Mouse (Mus musculus) small intestine, adult 2 months (tissue): ENCODE results near the gene Krt23. TPM values are rescaled to one million over a fixed set of nuclear protein-coding genes. Genes with fewer than 3 reads are reported as not detected.

Experiments
- H3K27ac ChIP-seq: fragments of 200-500 bp; 2 replicates; pipeline ENCODE4 v1.5.1; 2012; ENCODE audit warnings: low read depth, low read length, control low read depth, inconsistent platforms; ENCODE audit not compliant: insufficient read depth
- H3K27me3 ChIP-seq: fragments of 200-500 bp; 2 replicates; pipeline ENCODE4 v1.6.1; 2012; ENCODE audit warnings: mild to moderate bottlenecking, moderate library complexity, low read length, inconsistent platforms; ENCODE audit not compliant: control insufficient read depth, insufficient read depth
- H3K36me3 ChIP-seq: fragments of 200-500 bp; 2 replicates; pipeline ENCODE4 v1.6.1; 2012; ENCODE audit warnings: mild to moderate bottlenecking, low read length, control low read depth, inconsistent platforms; ENCODE audit not compliant: control insufficient read depth, insufficient read depth
- H3K4me1 ChIP-seq: fragments of 200-500 bp; 2 replicates; pipeline ENCODE4 v1.6.1; 2012; ENCODE audit warnings: low read length, inconsistent platforms, mixed read lengths; ENCODE audit not compliant: control insufficient read depth, insufficient read depth, insufficient read length
- H3K4me3 ChIP-seq: fragments of 200-500 bp; 2 replicates; pipeline ENCODE4 v1.5.1; 2012; ENCODE audit warnings: low read depth, mild to moderate bottlenecking, control low read depth, inconsistent platforms, low read length, moderate library complexity
- CTCF ChIP-seq: fragments of 200-500 bp; IDR thresholded peaks from 2 replicates; pipeline ENCODE4 v1.5.1; 2012; ENCODE audit warnings: low read depth, mild to moderate bottlenecking, control low read depth, inconsistent platforms, low read length, moderate library complexity, mixed read lengths; ENCODE audit not compliant: insufficient replicate concordance, insufficient read length; ENCODE audit errors: extremely low read depth
- POLR2A ChIP-seq: fragments of 200-500 bp; IDR thresholded peaks from 2 replicates; pipeline ENCODE4 v1.6.1; 2012; ENCODE audit warnings: low read depth, mild to moderate bottlenecking, control low read depth, inconsistent platforms, low read length, moderate library complexity
- WGBS: fragments of 180-500 bp; shearing (Covaris S2); methylation state at CpG from one replicate; pipeline ENCODE4 v1.1.7; 2018; 5-methylcytosine and 5-hydroxymethylcytosine counted together
- polyA plus RNA-seq: library from polyadenylated mRNA; depleted of rRNA; stranded (reverse); fragments of >200 nt; gene quantifications from 2 replicates; pipeline ENCODE4 v1.2.3, GENCODE M21; 2012; rRNA removed

Krt23 gene
- 4.4 and 7.4 TPM in 2 replicates for polyA plus RNA-seq

DNA sequence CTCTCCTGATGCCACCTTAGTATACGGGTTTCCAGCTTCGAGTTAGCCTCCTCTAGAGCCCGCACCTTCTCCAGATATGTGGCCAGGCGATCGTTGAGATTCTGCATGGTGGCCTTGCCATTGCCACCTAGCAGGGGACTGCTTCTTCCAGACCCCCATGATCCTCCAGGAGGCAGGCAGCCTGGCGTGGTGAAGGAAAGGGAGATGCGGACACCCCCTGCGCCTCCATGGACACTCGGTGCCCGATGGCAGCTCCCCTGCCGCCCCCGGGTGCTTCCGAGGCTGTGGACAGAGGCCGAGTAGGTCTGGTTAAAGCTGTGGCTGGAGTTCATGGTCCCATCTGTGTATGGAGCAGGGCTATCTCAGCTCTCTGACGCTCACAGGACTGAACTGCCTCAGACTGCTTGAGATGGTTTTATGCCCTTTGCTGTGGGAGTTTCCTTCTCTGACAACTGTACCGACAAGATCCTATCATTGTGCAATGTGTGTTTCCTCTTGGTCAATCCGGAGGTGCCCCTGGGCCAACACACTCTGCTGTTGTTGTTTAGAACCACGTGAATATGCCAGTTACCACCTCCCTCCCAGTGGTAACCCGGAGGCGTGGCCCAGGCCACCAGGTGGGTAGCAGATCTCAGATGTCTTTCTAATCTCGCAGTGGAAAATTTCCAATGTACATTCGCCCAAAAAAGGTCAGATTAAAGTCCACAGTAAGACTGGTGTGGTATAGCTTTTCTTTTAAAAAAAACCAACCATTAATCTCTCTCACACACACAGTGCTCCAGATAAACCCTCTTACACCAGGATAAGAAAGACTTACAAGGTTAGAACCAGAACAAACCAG lies at the start of gene Krt23:
TSS of gene Krt23 (minus strand) at position 405 of the 841 bp plus-strand sequence.
- 35% methylated on average over 22 of the region's 22 CpGs for WGBS
- Histone ChIP-seq H3K4me3 (peak within 1 kb of the TSS; percentile 43), H3K36me3 (no peaks in the 10 kb centered on the region), H3K27ac (peak within 1 kb of the TSS; percentile 60; the same call in 1 of the 2 replicates), H3K27me3 (no peaks in the 10 kb centered on the region), H3K4me1 (peaks cover 31% of the 10 kb centered on the region)
- TF ChIP-seq POLR2A (no peak), CTCF (no peak)

DNA sequence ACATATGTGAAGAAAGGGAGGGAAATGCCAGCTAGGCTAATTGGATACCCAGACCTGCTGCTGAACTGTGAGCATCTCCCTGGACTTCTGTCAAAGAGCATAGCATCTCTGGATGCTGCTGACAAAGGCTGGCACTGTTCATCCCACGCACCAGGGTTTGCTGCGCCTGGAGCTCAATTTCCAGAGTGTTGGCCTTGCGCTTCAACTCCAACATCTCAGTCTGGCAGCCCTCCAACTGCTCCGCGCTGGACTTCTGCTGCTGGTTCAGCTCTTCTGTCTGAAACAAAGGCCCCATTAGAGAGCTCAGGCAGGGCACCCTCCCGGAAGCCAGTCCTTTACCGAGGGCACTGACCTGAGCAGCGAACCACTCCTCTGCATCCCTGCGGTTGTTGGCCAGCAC lies 46.8 kb upstream of the Krt23 start:
- WGBS: 42% methylated on average over 9 of the region's 9 CpGs
- no peaks in the 10 kb centered on the region for H3K4me1 ChIP-seq
- H3K4me3 ChIP-seq: no peak overlapping the region
- TF ChIP-seq POLR2A (no peak), CTCF (no peak)
- no peaks in the 10 kb centered on the region for H3K27me3 ChIP-seq
- no peak overlapping the region for H3K27ac ChIP-seq
- no peaks in the 10 kb centered on the region for H3K36me3 ChIP-seq

- Histone ChIP-seq H3K4me1 (no peaks in the 10 kb centered on the region), H3K27ac (no peak within 1 kb of the TSS), H3K36me3 (no peaks in the 10 kb centered on the region), H3K27me3 (no peaks in the 10 kb centered on the region), H3K4me3 (no peak within 1 kb of the TSS)
- TF ChIP-seq POLR2A: no peak
- 19% methylated on average over 13 of the region's 13 CpGs for WGBS
These were observed 28.4 kb upstream of the Krt23 start, which contains the start of gene Krt39 for GRCm38 (mm10) chr11:99521288-99521860. TSS of gene Krt39 (minus strand) at chr11:99521338.

DNA sequence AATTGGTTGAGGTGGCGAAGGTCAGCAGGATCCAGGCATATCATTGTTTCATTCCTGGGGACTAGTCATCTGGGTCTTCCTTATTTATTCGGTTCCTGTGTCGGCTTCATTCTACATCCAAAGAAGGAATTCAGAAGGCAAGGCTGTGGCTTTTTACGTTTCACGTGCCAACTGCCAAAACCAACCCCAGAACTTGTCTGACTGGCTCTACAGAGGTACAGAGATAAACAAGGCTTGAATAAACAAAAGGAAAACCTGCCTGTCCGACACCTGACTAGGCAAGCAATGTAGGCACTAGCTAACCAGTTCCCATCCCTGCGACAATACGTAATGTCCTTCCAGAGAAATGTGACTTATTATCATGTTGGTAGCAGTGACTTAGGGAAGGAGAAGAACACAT lies 21.2 kb upstream of the Krt23 start:
- Histone ChIP-seq H3K27ac (no peak overlapping the region), H3K4me1 (peaks cover 3% of the 10 kb centered on the region; the same call in 1 of the 2 replicates), H3K4me3 (no peak overlapping the region), H3K27me3 (no peaks in the 10 kb centered on the region), H3K36me3 (no peaks in the 10 kb centered on the region)
- 29% methylated on average over 8 of the region's 8 CpGs for WGBS
- TF ChIP-seq CTCF (no peak), POLR2A (no peak)

DNA sequence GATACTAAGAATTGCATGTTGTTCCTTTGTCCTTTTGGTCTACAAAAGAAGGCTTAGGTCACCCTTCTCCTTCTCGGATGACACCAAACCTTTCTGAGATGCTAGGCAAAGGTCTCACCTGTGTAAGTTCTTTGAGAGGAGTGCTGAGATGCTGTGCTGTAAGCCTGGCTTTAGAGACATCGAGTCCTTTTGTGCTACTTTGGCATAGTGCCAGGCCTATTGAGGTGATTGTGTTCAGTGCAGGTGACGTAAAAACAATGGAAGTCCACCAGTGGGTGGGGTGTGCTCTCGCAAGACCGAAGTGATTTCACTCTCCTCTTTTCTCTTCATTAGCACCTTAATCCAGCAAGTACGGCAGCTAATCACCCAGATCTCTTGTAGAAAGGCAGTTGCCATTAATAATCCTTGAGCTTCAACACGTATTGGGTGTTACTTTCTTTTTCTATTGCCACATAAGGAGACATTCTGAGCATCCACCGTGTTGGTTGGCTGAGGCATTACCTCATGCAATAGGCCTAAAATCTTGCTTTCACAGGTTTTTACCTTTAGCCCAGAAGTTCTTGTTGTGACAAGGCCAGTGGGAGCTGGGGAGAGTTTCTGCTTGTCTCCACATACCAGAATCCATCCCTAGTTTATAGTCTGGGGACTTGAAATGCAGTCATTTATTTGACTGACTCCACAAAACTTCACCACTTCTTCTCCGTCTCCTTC lies 7.3 kb upstream of the Krt23 start:
- H3K36me3 ChIP-seq: no peaks in the 10 kb centered on the region

DNA sequence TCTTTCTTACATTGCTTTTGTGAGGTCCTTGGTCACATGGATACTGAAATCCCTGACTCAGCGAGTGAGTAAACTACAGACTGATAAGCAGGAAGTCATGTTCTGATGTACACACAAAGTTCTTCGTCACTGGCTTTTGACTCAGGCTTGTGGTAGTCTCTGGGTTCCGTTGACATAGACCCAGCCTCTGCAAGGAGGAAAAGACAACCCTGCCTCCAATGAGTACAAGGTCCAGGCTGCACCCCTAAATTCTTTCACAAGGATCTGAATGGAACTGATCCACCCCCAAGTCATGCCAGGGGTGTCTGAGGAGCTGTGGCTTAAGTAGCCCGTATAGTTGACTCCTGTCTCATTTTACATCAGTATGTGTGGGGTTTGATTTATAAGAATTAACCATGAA lies 3.5 kb upstream of the Krt23 start:
- 25% methylated on average over 4 of the region's 4 CpGs for WGBS
- H3K27ac ChIP-seq: no peak overlapping the region
- TF ChIP-seq CTCF (no peak), POLR2A (no peak)
- H3K4me1 ChIP-seq: peaks cover 17% of the 10 kb centered on the region
- H3K4me3 ChIP-seq: no peak overlapping the region
- no peaks in the 10 kb centered on the region for H3K36me3 ChIP-seq
- no peaks in the 10 kb centered on the region for H3K27me3 ChIP-seq

More for the DNA sequence above, 7.3 kb upstream of the Krt23 start:
- Histone ChIP-seq H3K4me1 (peaks cover 3% of the 10 kb centered on the region), H3K27ac (no peak overlapping the region), H3K4me3 (no peak overlapping the region), H3K27me3 (no peaks in the 10 kb centered on the region)
- 54% methylated on average over 9 of the region's 9 CpGs for WGBS
- TF ChIP-seq CTCF (no peak), POLR2A (no peak)

GRCm38 (mm10) chr11:99494741-99495140 lies 1.8 kb upstream of the Krt23 start:
- TF ChIP-seq POLR2A (no peak), CTCF (no peak)
- H3K4me3 ChIP-seq: no peak overlapping the region

More at GRCm38 (mm10) chr11:99494741-99495140, 1.8 kb upstream of the Krt23 start:
- H3K4me1 ChIP-seq: peaks cover 27% of the 10 kb centered on the region
- H3K27me3 ChIP-seq: no peaks in the 10 kb centered on the region
- 75% methylated on average over 4 of the region's 4 CpGs for WGBS
- no peaks in the 10 kb centered on the region for H3K36me3 ChIP-seq
- H3K27ac ChIP-seq: no peak overlapping the region
